Mouse (Mus musculus): ENCODE results near the gene Olfr90.

Gene Olfr90

DNA sequence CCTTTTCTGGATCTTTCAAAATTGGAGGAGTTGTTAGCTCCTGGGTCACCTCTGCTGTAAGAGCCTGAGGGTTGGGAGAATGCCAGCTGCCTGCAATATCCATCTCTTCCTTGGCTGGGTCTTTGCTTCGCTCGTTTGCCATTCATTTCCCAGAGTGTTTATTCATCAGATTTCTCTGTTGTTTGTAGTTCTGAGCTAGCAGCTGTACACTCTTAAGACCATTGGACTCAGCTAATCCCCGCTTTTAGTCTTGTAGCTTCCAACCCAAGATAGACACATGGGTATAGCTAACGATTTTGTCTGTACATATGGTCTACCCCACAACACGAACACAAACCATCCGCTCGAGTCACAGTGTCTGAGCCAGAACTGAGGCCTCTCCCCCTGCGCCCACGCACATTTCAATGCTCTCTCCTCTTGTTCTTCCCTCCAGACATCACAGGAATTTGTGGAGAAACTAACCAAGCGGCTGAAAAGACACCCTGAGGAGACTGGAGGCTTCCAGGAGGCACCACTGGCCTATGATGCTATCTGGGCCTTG, 26.1 kb downstream of the Olfr90 start:
- in situ Hi-C loops (cut with MboI, MseI) = no loop called here

DNA sequence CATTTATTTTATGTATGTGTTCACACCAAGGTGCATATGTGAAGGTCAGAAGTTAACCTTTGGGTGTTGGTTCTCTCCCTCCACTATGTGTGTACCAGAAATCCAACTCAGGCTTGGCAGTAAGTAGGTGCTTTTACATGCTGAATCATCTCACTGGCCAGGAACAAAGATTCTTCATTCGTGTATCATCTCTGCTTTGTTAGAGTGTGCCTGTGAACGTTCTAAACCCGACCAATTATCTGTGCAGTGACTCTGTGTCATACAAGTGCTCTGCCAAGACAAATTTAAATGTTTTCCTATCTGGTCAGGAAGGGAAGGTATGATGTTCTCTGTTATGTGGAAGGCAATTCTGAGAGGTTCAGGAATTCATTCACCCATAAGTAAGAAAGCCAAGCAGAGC, 26.9 kb downstream of the Olfr90 start:
- in situ Hi-C loops (cut with MboI, MseI) = no loop called here

DNA sequence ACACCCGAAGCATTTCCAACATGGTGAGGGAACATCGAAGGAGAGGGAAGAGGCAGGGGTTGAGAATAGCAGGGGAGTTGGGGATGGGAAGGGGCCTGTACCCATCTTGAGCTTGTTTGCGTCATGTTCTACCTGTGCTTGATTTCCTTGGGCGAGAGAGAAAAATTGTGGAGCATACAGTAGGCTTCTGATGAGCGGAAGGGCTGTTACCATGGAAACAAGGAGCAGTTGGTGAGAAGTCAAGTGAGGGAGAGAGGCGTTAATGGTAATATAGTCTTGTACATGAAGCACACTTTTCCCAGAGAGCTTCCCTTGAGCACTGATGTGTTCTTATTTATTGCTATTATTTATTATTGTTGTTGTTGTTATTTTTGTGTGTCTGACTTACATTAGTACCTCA, 31.3 kb downstream of the Olfr90 start:
- in situ Hi-C loops (cut with MboI, MseI) = no loop called here

DNA sequence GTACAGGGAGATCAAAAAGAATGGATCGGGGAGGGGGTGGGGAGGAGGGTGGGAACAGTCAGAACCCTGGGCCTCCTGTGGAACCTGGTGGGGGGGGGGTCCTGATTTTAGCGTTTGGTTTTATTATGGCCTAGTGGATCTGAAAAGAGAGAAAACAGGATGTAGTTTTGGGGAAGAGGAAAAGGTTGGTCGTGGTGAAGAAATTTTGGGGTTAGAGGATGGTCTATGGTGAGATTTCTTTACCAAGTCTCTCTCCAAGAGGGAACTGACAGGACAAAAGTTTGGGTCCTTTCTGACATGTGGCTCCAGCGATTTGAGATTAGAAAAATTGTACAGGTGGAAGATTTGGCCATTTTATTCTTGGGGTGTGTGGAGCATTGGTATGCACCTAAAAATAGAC, 36.6 kb downstream of the Olfr90 start:
- in situ Hi-C loops (cut with MboI, MseI) = loop anchor here in 1 of 2 experiments (5.0 kb wide), 1 partner anchor 214 kb away; the partner anchor contains the start of gene Trim26

DNA sequence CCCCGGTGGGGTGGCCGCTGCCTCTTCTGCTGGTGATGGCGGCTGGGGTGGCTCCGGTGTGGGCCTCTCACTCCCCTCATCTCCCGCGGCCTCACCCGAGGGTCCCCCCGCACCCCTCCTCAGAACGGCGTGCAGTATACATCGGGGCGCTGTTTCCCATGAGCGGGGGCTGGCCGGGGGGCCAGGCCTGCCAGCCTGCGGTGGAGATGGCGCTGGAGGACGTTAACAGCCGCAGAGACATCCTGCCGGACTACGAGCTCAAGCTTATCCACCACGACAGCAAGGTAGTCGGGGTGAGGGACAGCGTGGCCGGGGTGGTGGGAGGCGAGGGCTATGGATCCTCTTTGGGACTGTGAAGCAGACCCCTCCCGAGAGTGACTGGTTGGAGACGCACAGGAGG, 37.4 kb downstream of the Olfr90 start:
- in situ Hi-C loops (cut with MboI, MseI) = loop anchor here in 1 of 2 experiments (5.0 kb wide), 1 partner anchor 214 kb away; the partner anchor contains the start of gene Trim26

DNA sequence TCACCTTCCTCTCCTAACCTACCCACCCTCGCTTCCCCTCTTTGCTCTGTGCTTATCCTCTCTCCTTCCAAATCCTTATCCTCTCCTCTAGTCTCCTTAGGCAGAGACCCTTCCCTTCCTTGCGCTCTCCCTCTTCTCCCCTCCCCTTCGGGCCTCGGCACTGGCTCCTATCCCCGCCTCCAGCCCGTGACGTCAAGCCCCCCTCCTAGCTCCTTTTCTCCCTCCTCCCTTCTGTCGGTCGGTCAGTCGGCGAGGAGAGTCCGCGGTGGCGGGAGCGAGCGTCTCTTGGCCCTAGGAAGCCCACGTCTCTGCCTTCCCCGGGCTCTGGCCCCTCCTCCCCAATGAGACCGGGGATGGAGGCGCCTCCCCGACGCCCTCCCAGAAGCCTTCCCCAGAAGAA, 37.9 kb downstream of the Olfr90 start:
- in situ Hi-C loops (cut with MboI, MseI) = loop anchor here in 1 of 2 experiments (5.0 kb wide), 1 partner anchor 213 kb away; the partner anchor contains the start of gene Trim26

DNA sequence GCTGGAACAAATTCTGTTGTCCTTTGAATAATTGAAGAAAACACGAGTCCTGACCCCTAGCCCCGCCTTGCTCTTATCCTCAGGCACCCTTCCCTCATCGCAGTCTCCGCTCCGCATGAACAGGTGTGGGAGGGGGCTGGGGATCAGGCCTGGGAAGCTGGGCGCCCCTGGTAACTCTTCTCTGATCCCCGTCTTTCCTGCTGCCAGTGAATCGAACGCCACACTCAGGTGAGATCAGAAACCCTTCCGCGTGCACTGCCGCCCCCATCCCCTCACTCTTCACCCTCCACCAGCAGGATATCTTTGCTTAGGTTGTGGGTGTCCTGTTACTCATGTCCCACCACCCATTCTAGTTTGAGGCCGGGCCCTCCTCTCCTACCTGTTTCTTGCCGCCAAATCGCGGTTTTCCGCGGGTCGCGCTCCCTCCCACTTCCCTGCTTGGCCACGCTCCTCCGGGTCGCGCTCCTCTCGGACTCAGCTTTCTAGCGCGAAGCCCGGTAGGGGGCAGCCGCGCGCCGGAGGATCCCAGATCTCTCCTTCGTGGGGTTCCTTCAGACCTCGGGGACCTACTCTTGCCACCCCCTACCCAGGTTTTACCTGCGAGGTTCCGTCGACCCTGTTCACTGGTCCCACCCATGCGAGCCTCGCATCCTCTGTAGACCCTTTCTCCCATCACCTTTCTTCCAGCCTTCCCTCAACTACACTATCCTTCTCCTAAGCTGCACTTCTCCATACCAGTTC, 38.6 kb downstream of the Olfr90 start:
- in situ Hi-C loops (cut with MboI, MseI) = loop anchor here in 1 of 2 experiments (5.0 kb wide), 2 partner anchors 82 to 212 kb away; partner anchors contain the start of gene Trim26

DNA sequence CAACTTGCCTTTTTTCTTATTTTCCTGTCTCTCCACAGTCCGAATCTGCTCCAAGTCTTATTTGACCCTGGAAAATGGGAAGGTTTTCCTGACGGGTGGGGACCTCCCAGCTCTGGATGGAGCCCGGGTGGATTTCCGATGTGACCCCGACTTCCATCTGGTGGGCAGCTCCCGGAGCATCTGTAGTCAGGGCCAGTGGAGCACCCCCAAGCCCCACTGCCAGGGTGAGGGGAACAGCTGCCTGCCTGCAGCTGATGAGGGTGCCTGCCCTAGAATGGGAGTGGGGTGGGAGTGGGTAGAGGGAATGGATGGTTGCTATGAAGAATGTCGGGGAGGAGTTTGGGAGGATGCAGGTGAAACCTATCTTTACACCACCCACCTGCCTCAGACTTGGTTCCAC, 39.9 kb downstream of the Olfr90 start:
- in situ Hi-C loops (cut with MboI, MseI) = loop anchor here in 1 of 2 experiments (5.0 kb wide), 1 partner anchor 81 kb away; no protein-coding TSS in a partner anchor

DNA sequence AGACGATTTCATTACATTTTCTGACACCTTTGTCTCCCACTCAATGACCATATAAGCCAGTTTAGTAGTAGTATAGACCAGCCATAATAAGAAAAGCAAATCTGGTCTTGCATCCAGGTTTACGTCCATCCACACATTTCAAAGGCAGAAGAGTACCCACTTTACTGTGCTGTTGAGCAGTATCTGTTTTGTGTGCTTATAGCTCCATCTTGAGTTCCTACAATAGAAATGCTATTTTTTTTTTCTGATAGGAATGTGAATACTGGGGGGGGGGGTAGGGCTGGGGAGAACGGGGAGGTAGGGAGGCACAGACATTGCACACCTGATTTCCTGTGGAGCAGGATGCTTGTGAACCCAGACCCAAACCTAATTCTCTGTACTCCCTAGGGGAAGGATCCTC, 40.3 kb downstream of the Olfr90 start:
- in situ Hi-C loops (cut with MboI, MseI) = loop anchor here in 1 of 2 experiments (5.0 kb wide), 1 partner anchor 81 kb away; no protein-coding TSS in a partner anchor

DNA sequence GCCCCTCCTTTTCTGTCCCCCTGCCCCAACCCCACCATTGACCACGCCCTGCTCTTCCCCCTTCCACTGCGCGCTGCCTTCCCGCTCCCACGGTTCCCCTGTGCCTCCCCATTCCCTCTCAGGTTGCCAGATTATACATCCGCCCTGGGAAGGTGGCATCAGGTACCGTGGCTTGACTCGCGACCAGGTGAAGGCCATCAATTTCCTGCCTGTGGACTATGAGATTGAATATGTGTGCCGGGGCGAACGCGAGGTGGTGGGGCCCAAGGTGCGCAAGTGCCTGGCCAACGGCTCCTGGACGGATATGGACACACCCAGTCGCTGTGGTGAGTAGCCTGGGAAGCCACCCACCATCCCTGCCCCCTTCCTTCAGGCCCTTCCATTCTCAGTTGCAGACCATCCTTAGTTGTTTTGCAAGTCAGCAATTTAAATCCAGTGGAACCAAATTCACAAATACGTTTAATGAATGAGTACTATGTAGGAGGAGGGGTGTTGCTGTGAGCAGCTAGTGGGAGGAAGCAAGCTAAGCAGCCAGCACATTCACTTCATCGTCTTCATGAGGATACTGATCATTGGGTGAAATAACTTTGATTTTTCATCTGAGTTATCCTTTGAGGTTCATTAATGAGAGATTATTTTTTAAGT, 40.8 kb downstream of the Olfr90 start:
- in situ Hi-C loops (cut with MboI, MseI) = loop anchor here in 1 of 2 experiments (5.0 kb wide), 1 partner anchor 80 kb away; no protein-coding TSS in a partner anchor

DNA sequence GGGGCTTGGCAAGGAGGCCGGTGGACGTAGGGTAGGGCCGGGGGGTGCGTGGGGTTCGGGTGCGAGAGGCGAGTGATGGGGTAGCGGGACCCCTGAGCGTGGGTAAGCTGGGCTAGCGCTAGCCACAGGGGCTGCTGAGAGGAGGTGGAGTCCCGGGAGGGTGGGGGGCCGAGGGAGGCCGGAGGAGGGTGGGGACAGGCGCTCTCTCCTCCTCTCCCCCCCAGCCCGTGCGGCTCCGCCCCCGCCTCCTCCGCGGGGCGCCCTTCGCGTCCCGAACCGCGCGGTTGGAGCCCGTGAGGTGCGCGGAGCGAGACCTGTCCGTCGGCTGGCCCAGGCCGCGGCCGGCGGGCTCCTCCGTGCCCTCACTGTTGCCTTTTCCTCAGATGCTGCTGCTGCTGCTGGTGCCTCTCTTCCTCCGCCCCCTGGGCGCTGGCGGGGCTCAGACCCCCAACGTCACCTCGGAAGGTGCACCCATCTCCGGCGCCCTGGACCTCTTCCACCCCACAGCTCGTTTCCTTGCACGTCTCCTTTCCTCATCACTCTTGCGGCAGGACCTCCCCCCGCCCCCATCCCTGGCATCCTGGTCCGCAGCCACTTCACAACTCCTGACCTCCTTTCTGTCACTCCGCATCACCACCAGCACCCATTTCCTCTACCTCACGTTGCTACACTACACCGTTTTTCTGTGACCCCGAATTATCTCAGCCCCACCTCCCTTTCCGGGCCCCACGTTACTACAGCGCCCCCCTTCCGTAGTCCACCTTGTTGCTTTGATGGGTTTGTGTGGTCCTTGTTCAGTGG, 41.8 kb downstream of the Olfr90 start:
- in situ Hi-C loops (cut with MboI, MseI) = loop anchor here in 1 of 2 experiments (5.0 kb wide), 1 partner anchor 79 kb away; no protein-coding TSS in a partner anchor

DNA sequence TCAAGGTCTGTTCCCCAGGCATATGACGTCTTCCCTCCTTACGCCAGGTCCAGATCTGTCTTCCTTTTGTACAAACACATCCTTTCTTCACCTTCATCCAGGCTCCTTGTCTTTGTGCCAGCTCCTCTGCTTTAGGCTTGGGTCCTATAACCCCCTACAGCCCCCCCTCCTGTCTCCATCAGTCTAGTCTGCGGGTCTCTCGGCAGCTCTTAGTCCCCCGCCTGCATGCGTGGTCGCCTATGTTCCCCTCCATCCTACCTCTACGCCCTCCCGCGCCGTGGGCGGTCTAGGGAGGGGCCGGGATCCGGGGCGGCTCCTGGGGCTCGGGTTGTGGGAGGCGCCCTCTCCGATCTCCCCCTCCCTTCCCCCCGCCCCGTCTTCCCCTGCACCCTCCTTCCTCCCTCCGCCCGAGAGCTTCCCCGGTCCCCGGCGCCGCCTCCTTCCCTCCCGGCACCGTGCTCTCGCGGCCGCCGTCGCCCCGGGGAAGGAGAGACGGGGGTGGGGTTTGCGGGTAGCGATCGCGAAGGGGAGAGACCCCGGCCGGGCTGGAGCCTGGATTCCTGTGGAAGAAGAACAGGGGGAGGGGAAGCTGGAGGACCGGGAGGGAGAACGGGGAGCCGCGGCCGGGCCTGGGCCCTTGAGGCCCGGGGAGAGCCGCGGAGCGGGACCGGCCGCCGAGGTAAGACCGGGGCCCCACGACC, 42.5 kb downstream of the Olfr90 start, which contains the start of gene Gabbr1:
Gene Gabbr1 (plus strand): TSS at position 356 of the 701 bp plus-strand sequence.
- in situ Hi-C loops (cut with MboI, MseI) = loop anchor here in 1 of 2 experiments (5.0 kb wide), 1 partner anchor 78 kb away; no protein-coding TSS in a partner anchor

DNA sequence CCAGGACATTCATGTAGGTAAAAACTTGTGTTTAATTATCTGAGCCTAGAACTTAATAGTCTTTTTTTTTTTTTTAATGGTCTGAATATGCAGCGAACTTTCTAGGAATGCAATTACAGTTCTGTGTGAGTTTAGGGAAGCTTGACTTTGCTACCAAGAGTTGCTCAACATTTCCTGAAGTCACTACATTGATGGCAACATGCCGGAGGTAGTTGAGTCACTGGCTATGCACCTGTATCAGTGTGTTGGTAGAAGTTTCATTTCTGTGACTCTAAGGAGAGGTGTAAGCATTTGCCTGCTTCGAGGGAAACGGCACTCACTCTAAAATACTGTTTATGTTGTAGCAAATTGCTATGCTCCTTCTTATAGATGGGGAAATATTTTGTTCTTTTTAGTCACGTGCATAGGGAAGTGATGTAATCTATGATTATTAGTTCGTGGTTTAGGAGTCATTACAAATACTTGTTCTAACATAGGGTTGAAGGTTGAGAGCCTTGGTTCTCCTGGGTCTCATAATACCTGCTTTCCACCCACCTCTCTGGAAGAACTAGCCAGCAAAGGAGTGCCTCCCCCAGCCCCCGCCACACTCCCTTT, 43.6 kb downstream of the Olfr90 start:
- in situ Hi-C loops (cut with MboI, MseI) = loop anchor here in 1 of 2 experiments (5.0 kb wide), 1 partner anchor 77 kb away; no protein-coding TSS in a partner anchor

DNA sequence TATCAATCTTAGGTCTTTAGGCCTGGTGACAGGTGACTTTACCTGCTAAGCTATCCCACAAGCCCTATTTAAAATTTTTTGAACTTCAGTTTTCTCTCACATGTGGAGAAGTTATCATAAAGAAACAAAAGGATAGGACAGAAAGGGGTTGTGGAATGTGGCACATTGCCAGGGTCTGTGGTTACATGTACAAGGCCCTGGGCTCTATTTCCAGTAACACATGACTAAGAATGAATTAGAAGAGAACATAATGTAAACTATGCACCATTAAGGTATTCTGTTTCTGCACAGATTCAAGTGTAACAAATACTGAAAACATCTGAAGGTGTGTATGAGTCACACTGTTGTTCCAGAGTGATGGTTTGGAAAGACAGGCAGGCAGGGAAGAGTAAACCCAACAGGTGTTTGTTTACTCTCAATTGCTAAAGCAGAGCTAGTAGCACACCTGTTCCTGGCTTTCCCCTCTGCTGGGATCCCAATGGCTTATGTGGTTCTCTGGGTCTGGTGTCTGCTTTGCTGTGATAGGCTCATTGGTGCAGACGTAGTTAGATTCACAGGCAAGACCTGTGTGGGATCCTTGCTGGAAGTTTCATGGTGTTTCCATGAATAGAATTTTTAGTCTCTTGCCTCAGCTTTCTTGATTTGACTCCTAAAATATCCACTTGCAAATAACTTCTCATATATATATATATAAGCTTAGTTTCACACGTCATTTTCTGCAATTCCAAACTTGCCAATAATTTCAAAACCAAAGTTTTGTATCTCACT, 49.0 kb downstream of the Olfr90 start:
- in situ Hi-C loops (cut with MboI, MseI) = no loop called here
